Mouse (Mus musculus) hindbrain, embryonic 16.5 days (tissue): Measurements from ENCODE around the gene H2-Q2. TPM values are rescaled to one million over a fixed set of nuclear protein-coding genes. Genes with fewer than 3 reads are reported as not detected.
"Not testable (repeated sequence)": the region's sequence is repeated elsewhere in the genome, so short reads cannot be mapped to it uniquely, and the experiment has no call there.

ENCODE experiments used
- ATAC-seq: fragments of 200-750 bp; cut with Nextera tagmentation; 2 replicates; pipeline ENCODE4 v1.8.0; 2017; ENCODE audit warnings: moderate TSS enrichment, moderate library complexity
- H3K27ac ChIP-seq: fragments of 300-500 bp; sonication (generic); 2 replicates; pipeline ENCODE4 v1.5.1; 2014; ENCODE audit warnings: low read depth, mild to moderate bottlenecking, control low read depth, low read length, moderate library complexity
- H3K27me3 ChIP-seq: fragments of 300-500 bp; sonication (generic); replicated peaks from 2 replicates; pipeline ENCODE4 v1.6.1; 2014; ENCODE audit warnings: low read length; ENCODE audit not compliant: control insufficient read depth, insufficient read depth
- H3K36me3 ChIP-seq: fragments of 300-500 bp; sonication (generic); 2 replicates; pipeline ENCODE4 v1.6.1; 2014; ENCODE audit warnings: mild to moderate bottlenecking, low read length, moderate library complexity, mixed read lengths; ENCODE audit not compliant: control insufficient read depth, insufficient read depth
- H3K4me1 ChIP-seq: fragments of 300-500 bp; sonication (generic); 2 replicates; pipeline ENCODE4 v1.6.1; 2014; ENCODE audit warnings: low read depth, low read length; ENCODE audit not compliant: control insufficient read depth, insufficient read depth
- H3K4me2 ChIP-seq: fragments of 300-500 bp; sonication (generic); 2 replicates; pipeline ENCODE4 v1.6.1; 2014; ENCODE audit warnings: mild to moderate bottlenecking, low read length, control low read depth, moderate library complexity
- H3K4me3 ChIP-seq: fragments of 300-500 bp; sonication (generic); 2 replicates; pipeline ENCODE4 v1.5.1; 2014; ENCODE audit warnings: mild to moderate bottlenecking, low read length, control low read depth, moderate library complexity
- H3K9ac ChIP-seq: fragments of 300-500 bp; sonication (generic); 2 replicates; pipeline ENCODE4 v1.6.1; 2014; ENCODE audit warnings: low read depth, mild to moderate bottlenecking, control low read depth, low read length, moderate library complexity
- H3K9me3 ChIP-seq: fragments of 300-500 bp; sonication (generic); 2 replicates; pipeline ENCODE4 v1.6.1; 2014; ENCODE audit warnings: mild to moderate bottlenecking, low read length, moderate library complexity; ENCODE audit not compliant: control insufficient read depth
- WGBS: fragments of 180-500 bp; shearing (Covaris S2); extraction: QIAGEN DNeasy Blood & Tissue Kit; methylation state at CpG from one replicate; pipeline ENCODE4 v1.1.7; 2014; 5-methylcytosine and 5-hydroxymethylcytosine counted together
- polyA plus RNA-seq: library from polyadenylated mRNA; unstranded; fragments of >200 nt; fragmentation: Nextera tagmentation; extraction: Ambion mirVana; gene quantifications from 2 replicates; pipeline ENCODE4 v1.2.1, GENCODE M21; 2015

Gene H2-Q2
- polyA plus RNA-seq, result 3.7 and 6.3 TPM in 2 replicates

DNA sequence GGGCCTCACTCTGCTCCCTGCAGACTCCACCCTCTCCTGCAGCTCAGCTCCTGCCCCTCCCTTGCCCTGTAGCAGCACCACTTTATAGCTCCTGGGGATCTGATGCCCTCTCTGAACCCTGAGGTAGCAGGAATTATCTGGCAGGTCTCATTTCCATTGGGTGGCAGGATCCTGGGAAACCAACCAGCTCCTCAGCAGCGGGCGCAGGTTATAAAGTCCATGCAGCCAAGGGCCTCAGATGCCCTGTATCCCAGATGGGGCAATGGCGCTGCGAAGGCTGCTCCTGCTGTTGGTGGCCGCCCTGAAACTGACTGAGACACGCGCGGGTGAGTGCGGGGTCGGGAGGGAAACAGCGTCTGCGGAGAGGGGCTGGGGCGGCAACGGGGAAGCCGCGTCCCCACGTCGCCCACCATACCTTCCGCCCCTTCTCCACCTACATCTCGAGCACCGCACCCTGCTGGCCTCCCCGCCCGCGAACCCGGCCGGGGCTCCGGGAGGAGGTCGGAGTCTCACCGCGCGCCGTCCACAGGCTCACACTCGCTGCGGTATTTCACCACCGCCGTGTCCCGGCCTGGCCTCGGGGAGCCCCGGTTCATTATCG is at the start of gene H2-Q2:
H2-Q2 (plus strand) TSS at position 172 of the 601 bp plus-strand sequence.
- under 1% methylated on average over 31 of the region's 40 CpGs for WGBS
- Histone ChIP-seq H3K4me2 (peak within 1 kb of the TSS; percentile 61), H3K9ac (peak within 1 kb of the TSS; percentile 58), H3K9me3 (no peaks in the 10 kb centered on the region), H3K27ac (no peak within 1 kb of the TSS), H3K27me3 (peaks cover 23% of the 10 kb centered on the region), H3K36me3 (no peaks in the 10 kb centered on the region), H3K4me1 (peaks cover 10% of the 10 kb centered on the region), H3K4me3 (peak within 1 kb of the TSS; percentile 41)
- peak; percentile 61 for ATAC-seq

DNA sequence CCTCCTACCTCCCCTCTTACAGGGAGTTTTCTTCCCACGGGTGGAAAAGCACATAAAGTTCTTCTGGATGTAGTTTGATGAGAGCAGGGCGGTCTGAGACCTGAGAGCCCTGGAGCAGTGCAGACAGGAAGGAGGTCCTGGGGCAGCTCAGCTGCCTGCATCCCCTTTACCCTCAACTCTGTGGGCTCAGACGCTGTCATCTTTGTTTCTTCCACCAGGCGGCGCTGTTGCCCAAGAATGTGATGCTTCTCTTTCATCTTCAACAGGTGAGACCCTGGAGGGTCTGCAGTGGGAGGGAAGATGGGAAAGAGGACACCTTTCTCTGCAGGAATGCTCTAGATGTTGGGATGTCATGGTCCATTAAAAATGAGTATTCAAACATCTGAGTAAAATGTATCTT is 46.2 kb upstream of the H2-Q2 start:
- H3K4me1 ChIP-seq, H3K36me3 ChIP-seq, H3K9me3 ChIP-seq, H3K27ac ChIP-seq, H3K4me3 ChIP-seq, H3K27me3 ChIP-seq, H3K9ac ChIP-seq, ATAC-seq, H3K4me2 ChIP-seq: not testable (repeated sequence)
- WGBS, result 2% methylated on average over 5 of the region's 5 CpGs

DNA sequence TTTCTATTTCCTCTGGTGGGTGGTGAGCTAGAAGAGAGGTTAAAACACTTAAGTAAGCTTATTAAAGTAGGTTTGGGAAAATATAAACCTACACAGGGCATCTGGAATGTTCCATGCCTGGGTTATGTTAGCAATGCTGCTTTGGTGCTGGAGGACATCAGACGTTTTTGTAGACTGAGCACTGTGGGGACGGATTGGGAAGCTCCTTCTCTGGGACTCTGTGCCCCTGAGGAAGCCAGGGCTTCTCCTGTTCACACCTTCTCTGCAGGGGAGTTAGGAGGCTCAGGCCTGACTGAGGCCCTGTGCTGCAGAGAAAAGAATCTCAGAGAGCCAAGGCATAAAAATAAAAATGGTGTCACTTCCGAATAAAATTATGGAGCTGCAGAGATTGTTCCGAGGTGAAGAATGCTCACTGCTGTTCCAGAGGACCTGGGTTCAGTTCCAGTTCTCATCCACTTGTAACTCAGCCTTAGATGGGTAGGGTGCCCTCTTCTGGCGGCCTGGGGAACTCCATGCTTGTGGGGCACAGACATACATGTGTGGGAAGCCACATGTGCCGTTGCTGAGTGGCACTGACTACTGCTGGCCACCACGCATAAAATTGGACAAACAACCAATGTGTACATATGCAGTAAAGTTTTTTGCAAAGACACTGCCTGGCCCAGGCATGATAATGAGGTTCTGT is 41.6 kb upstream of the H2-Q2 start:
- not testable (repeated sequence) for H3K36me3 ChIP-seq, H3K9ac ChIP-seq, H3K9me3 ChIP-seq, H3K4me1 ChIP-seq, ATAC-seq, H3K27me3 ChIP-seq, H3K4me3 ChIP-seq, H3K27ac ChIP-seq, H3K4me2 ChIP-seq
- 85% methylated on average over 7 of the region's 7 CpGs for WGBS

DNA sequence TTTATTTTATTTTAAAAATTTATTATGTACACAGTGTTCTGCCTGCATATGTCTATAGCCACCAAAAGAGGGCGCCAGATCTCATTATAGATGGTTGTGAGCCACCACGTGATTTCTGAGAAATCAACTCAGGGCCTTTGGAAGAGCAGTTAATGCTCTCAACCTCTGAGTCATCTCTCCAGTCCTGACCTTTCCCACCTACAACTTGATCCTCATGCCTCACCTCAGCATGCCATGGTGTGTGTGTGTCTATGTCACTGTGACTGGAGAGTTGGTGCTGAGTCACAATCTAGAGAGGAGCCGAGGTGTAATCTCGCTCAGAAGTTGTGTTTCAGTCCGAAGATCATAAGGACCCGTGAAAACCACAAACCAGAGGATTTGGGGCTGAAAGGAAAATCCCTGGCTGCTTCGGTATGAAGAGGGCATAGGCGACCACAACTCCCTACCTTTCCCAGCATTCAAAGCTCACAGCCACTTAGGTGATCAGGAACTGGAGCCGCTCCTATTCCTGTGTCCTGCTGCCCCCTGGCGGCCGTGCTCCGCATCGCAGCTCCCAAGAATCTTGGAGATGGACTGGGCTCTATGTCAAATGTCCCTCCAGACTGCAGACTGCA is 40.3 kb upstream of the H2-Q2 start:
- no peaks in the 10 kb centered on the region for H3K27me3 ChIP-seq
- WGBS, result 29% methylated on average over 13 of the region's 13 CpGs
- no peaks in the 10 kb centered on the region for H3K36me3 ChIP-seq
- no peak overlapping the region for H3K27ac ChIP-seq
- no peak overlapping the region for H3K9ac ChIP-seq
- ATAC-seq, result 0 out of 2 replicates have a peak, but pooled peaks have one; percentile 52
- H3K4me3 ChIP-seq, result no peak overlapping the region
- H3K4me1 ChIP-seq, result no peaks in the 10 kb centered on the region
- H3K4me2 ChIP-seq, result no peak overlapping the region
- no peaks in the 10 kb centered on the region for H3K9me3 ChIP-seq

DNA sequence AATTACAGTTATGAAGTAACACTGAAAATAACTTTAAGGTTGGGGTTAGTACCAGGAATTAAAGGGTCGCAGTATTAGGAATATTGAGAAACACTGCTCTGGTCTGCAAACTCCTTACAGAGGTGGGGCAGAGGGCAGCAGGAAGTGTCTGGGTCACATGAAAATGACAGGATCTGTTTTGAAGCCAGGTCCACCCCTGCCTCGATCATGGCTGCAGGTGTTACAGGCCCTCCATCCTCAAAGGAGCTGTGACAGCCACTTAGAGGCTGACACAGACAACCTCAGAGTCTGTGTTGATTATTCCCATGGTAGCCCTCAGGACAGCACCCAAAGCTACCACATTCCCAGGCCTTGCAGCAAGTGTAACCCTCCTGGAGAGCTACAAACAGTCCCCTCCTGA is 38.8 kb upstream of the H2-Q2 start:
- 89% methylated on average over 2 of the region's 2 CpGs for WGBS
- ATAC-seq, result no peak
- Histone ChIP-seq H3K9ac (no peak overlapping the region), H3K27ac (no peak overlapping the region), H3K4me3 (no peak overlapping the region), H3K9me3 (no peaks in the 10 kb centered on the region), H3K36me3 (no peaks in the 10 kb centered on the region), H3K27me3 (no peaks in the 10 kb centered on the region), H3K4me2 (no peak overlapping the region), H3K4me1 (no peaks in the 10 kb centered on the region)

DNA sequence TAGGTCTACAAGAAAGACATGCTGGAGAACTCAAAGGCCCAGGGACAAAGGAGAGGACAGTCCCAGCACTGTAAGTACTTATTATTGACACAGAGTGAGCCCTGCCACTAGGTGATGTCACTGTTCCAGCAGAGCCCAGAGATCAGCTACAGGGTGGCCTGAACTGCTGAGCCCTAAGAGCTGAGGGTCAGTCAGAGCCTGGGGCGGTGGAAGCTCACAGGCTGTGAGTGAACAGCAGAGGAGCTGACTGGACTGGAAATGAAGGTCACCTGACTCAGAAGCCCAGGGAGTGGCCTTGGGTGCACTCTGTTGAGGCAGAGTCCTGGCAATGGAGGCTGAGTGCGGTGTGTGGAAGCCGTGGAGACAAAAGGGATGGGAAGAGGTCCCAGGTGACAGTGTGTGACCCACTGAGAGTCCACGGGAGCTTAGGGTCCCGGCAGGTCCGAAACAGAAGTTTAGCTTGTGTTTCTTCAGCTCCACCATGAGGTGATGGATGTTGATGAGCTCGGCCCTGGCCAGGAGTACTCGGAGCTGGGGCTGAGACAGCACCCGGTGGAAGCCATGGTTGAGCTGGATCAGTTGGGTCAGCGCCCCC is 38.2 kb upstream of the H2-Q2 start:
- ATAC-seq, result no peak
- 85% methylated on average over 10 of the region's 10 CpGs for WGBS
- Histone ChIP-seq H3K36me3 (no peaks in the 10 kb centered on the region), H3K4me3 (no peak overlapping the region), H3K4me1 (no peaks in the 10 kb centered on the region), H3K4me2 (no peak overlapping the region), H3K9me3 (no peaks in the 10 kb centered on the region), H3K9ac (no peak overlapping the region), H3K27me3 (no peaks in the 10 kb centered on the region), H3K27ac (no peak overlapping the region)

DNA sequence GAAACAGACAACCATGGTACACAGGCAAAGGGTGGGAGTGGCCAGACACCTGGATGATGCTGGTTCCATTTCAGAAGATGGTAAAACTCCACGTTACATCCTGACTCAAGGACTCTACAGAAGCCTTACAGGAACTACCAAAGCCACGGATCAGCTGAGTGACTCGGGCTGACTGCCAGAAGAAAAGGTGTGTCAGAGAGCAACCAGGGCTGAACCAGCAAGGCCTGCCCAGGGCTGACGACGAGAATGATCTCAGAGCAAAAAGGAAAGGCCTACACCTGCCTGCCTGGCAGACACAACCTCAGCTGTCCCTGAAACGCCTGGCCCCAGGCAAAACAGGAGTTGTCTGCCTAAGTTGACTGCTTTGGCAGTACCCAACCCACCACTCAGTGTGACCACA is 37.6 kb upstream of the H2-Q2 start:
- Histone ChIP-seq H3K36me3 (no peaks in the 10 kb centered on the region), H3K9me3 (no peaks in the 10 kb centered on the region), H3K4me3 (no peak overlapping the region), H3K27me3 (no peaks in the 10 kb centered on the region), H3K9ac (no peak overlapping the region), H3K27ac (no peak overlapping the region), H3K4me1 (no peaks in the 10 kb centered on the region), H3K4me2 (no peak overlapping the region)
- ATAC-seq, result no peak
- WGBS, result 79% methylated on average over 6 of the region's 6 CpGs

DNA sequence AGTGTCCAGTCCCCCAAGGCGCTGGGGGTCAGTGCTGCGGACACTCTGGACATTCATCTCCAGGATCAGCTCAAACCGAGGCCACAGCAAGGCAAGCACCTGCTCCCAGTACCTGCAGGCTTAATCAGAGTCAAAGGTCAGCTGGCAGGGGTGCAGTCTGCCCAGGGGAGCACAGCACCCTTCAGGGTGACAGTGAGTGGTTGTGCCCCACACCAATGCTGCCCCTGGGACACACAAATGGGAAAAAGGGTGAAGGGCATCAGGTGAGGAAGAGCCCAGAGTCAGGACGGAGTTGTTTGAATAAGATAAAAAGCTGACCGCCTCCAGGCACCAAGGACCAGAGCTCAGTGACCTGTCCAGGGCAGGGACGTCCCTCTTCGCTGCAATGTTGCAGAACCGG is 37.1 kb upstream of the H2-Q2 start:
- 81% methylated on average over 8 of the region's 8 CpGs for WGBS

DNA sequence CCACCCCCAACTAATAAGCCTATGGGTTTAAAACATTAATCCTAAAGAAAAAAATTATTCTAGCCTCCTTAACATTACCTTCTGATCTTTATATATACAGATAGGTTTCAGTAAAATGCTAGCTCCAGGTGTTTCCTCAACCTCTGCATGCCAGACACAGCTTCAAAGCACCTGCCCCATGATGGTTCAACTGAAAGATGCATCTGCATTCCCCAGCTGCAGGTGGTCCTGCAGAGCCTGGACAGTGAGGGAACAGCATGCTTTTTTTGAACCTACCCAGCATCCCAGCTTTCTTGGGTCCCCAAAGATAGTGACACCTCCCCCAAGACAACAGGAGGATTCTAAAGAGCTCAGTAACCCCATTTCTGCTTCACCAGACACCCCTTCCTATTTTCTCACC is 23.4 kb upstream of the H2-Q2 start:
- no peak overlapping the region for H3K9ac ChIP-seq
- no peak overlapping the region for H3K27ac ChIP-seq
- ATAC-seq, result no peak
- H3K4me1 ChIP-seq, result peaks cover 4% of the 10 kb centered on the region
- peaks cover 17% of the 10 kb centered on the region for H3K27me3 ChIP-seq
- H3K4me3 ChIP-seq, result no peak overlapping the region
- no peaks in the 10 kb centered on the region for H3K36me3 ChIP-seq
- no peaks in the 10 kb centered on the region for H3K9me3 ChIP-seq
- H3K4me2 ChIP-seq, result no peak overlapping the region

More for the DNA sequence above, 37.1 kb upstream of the H2-Q2 start:
- not testable (repeated sequence) for H3K36me3 ChIP-seq, H3K4me1 ChIP-seq, H3K27me3 ChIP-seq, ATAC-seq, H3K9me3 ChIP-seq, H3K27ac ChIP-seq, H3K4me3 ChIP-seq, H3K9ac ChIP-seq, H3K4me2 ChIP-seq
